Mouse (Mus musculus) natural killer cell, adult 2 months (primary cell): ENCODE results near the gene Smyd3.
A peak's percentile ranks its signal among the peaks of the same experiment; 100 is the strongest.

ENCODE experiments used
- DNase-seq, 2 experiments: peaks; one replicate each; pipeline ENCODE4 v3.0.0; 2022; ENCODE audit warnings: low spot score in 2 of 2

The Smyd3 gene

DNA sequence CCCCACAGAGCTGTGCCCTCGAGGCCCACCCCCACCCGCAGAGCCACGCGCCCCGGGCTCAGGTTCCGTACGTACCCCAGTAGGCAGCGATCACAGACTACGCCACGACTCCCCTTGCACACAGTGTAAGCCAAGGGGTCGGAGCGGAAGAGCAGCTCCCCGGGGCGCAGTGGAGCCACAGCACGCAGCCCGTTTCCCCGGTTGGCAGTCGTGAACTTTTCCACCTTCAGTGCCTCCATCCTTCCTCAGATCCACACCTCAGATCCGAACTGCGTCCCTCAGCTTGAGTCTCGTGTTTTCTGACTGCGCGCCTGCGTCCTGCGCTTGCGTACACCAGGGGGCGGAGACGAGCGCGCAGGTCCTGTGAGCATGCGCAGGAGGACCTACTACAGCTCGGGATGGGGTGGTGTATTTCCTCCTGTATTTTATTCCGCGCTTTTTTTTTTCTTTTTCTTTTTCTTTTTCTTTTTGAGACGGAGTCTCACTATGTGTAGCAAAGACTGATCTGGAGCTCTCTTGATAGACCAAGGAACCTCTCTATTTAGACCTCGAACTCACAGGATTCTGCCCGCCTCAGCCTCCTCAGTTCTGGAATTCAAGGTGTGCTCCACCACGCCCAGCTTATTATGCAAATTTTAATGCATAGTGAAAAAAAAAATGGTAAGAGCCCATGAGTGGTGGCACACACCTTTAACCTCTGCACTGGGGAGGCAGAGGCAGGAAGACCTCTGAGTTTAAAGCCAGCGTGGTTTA, at the start of gene Smyd3:
Smyd3 (minus strand) TSS at position 329 of the 753 bp plus-strand sequence.
- DNase-seq = peak; percentile 77 to 86

DNA sequence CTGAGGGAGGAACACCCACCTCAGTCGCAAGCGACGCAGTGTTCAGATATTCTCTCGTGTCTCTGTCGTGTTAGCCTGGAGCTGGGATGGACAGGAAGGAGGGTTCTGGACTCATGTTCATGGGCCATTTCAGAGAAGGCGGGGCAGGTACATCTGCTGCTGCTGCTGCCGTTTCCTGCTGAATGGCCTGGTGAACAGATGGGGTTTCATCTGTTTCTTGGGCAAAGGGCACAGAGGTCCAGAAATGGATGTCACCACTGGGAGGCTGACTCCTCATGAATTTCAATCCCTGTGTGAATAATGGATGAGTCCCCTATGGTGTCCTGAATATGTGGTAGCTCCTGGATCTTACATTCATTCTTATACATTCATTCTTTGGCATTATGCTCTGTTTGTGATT, 49.7 kb upstream of the Smyd3 start:
- no peak for DNase-seq

DNA sequence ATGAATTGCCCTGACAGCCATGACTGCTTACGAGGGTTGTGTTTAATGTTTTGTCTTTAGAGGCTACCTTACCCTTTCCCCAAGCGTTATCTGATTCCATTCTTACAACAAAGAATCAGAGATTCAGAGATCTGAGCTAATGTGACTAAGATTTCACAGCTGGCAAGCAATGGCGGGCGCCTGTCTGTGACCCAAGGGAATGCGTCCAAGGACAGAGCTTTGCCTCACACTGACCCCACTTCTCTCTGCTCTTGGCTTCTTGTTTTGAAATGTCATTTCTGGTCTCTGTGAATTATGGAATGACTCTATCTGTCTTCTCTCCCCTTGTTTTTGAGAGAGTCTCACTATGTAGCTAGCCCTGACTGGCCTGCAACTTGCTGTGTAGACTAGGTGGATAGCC, 46.1 kb upstream of the Smyd3 start:
- no peak for DNase-seq

DNA sequence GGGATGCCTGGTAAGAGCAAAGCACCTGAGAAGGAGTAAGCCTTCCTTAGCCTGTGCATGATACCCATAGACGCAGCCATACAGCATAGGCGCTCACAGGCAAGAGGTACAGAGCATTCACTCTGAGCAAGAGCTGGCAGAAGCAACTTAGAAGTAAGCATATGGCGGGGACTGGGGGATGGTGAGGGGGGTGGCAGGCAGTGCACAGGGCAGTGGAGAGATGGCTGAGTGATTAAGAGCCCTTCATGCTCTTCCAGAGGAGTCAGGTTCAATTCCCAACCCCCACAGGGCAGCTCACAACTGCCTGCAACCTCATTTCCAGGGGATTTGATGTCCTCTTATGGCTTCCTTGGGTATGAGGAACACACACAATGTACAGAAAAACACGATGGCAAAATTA, 45.4 kb upstream of the Smyd3 start:
- no peak for DNase-seq

DNA sequence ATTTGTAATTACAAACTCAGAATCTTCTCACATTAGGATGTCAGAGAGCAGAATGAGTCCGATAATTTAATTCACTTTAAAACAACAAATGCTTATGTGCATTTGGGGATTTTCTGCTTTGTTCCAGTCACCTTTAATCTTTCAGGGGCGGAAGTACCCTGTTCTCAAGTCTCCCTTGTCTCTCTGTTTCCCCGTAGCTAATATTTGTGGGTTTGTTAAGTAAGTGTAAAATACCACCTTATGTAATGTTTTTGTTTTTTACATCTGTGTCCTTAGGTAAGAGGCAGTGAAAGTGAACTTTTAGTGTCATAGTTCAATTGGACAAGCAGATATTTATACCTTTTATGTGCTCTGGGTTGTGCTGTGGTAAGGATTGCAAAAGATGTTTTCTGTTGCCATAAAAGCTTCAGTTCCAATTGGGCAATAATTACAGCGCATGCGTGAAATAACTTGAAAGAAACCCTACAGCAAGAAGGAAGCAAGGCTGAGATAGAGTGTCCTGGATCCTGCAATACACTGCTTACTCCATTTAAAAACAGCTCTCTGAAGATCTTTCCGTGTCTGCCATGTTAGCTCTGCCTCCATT, 43.1 kb upstream of the Smyd3 start:
- DNase-seq = no peak

DNA sequence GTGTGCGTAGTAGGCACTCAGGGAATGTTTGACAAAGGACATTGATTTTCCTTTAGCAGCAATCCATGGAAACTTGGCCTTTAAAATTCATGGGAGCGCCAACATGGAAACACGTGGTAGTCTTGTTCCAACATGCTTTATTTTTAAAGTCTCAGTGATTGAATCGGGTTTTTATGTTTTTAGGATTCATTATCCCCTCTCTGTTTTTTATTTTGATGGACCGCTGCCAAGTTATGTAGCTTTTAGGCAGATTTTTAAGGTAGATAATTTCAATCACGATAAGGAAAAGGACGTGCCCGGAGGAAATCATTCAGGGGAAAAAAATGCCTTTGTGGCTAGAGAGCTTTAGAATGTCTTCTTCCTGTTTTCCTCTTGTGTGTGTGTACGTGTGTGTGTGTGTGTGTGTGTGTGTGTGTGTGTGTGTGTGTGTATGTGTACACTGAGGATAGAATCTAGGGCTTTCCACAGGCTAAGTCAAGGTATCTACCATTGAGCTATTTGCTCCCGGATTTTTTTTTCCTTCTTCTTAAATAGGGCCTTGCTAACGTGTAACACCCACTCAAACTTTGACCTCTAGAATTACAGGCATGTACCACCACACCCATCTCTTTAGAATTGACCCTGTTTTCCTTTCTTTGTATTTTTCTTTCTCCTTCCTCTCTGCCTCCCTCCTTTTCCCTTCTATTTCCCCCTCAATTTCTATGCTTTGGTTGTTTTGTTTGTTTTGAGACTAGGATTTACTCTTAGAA, 41.8 kb upstream of the Smyd3 start:
- DNase-seq = no peak

DNA sequence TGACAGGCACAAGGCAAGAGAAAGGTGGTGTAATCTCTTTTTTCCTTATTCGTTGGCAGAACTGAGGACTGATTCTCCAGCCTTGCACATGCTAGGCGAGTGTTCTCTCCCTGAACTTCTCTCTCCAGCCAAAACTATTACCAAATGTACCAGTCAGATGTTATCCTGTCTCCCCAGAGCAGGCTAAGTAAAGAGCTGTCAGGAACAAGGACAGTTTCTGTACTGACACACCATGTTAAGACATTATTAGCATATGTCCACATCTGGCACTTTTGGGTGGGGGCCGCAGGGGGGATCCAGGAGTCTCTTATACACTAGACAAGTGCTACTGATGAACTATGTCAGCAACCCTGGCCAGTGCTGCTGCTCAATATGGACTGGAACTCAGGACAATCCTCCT, 39.1 kb upstream of the Smyd3 start:
- no peak for DNase-seq

DNA sequence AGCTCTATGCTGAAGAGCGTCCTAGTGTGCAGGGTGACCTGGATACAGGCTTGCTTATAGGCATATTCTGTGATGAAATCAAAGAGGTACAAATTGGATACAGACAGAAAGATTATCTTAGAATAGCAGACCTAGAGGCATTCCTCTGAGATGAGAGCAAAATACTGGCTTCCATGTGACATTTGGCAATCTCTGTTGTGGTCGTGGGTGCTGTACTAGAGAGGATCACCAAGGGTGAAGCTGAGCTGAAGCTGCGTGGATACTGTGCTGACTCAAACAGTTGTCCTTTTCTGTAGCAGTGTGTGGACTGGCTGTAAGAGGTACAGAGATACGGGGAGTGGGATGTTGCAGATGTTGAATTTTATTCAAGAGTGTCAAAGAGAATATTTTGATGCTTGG, 36.1 kb upstream of the Smyd3 start:
- no peak for DNase-seq

DNA sequence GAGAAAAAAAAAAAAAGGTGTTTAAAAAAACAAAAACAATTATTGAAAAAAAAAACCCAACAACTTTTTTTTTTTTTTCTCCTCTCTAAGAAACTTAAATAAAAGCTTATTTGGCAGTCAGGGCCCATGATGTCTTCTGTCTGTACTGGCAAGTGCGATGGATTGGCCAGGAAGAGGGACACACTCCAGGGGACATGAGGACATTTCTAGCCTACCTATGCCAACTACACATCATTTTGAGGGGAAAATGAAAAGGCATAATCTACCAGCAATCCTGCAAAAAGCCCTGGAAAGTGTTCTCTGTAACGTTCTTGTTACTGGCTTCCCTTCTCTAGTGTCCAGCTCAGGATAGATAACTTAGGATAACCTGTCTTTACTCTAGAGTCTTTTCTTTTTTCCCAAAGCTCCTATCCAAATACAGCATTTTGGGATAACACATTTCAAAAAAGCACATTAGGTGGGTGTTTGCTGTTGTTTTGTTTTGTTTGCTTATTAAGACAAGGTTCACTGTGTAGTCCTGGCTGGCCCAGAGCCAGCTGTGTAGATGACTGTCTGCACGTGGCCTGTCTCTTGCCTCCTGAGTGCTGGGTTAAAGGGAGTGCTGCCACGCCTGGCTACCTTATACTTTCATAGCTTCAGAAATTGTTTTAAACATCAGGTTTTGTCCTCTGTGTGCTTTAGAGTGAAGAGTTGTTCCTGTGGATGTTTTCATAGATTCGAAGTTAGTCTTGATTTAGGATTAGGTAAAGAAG, 35.5 kb upstream of the Smyd3 start:
- DNase-seq = no peak

DNA sequence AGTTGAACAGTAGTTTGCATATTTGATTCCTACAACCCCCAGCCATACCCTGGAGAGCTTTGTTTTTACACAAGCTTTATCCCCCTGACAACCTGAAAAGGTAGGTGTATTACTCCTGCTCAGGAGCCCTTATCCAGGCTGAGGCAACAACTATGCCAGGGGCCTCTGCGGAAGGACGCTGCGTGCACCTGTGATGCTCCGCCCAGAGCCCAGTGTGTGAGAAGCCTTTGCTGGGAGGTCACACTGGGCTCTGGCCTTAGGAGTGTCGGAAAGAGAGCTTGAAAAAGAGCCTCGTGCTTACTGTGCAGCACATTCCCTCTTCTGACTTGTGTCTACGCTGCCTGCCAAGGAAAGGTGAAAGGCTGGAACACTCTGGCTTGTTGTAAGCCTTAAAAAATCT, 34.9 kb upstream of the Smyd3 start:
- DNase-seq = no peak

DNA sequence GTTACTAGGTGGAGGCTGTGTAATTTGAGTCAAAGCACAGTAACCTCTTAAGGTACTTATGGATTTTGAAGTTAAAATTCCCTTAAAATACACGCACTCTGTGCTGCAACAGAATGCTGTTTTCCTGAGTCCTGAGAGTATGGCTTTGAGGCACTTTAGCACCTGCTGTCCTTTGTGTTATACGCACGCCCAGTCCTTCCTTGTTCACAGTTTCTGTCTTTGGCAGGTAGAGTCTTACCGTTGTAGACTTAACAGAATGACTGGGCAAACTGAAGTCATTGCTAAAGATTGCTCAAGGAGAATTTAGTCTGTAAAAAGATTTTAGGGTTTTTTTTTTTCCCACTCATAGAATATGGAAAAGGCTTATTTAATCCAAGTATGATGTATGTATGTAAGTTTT, 34.1 kb upstream of the Smyd3 start:
- no peak for DNase-seq

DNA sequence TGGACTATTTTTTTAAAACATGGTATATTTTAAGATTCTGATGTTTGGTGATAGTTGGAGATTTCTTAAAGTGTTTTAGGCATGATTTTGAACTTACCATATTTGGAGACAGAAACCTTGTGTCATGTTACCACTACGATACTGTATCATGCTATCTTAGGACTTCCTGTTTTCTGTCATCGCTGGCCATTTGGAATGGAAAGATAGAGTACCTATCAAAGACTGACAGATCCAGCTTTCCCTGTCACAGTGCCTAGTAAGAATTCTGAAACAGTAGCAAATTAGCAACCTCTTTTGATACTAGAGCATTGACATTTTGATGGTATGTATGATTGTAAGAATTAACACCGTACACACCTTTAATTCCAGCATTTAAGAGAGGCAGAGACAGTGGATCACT, 33.5 kb upstream of the Smyd3 start:
- DNase-seq = no peak

DNA sequence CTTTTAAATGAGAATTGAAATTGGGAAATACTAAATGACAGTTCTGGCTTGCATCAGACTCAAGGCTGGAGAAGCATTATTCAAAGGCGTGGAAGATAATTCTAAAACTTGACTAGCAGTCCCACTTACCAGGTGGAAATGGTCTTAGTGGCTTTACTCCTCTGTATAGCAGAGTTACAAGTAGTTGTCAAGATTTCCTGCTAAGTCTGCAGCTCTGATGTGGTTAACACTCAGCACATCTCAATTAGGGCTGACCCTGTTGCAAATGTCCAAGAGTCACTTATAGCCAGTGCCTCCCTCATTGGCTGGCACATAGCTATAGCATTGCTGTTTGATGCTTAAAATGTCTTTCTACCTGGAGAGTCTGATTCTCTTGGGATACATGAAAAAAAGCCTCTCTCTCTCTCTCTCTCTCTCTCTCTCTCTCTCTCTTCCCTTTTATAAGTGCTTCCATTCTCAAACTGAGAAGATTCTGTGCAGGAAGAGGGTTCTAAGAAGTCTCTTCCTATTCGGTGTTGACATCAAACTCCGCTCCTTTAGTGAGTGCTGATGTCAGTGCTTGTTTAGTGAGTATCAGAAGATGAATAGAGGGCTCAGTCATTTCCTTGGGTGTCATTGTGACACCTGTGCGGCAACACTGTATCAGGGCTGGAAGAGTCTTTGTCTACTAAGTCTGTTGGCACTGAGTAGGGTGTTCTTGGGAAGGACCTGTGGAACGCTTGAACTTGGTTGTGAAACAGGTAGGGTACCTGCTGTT, 31.3 kb upstream of the Smyd3 start:
- DNase-seq = peak; percentile 40 to 61

DNA sequence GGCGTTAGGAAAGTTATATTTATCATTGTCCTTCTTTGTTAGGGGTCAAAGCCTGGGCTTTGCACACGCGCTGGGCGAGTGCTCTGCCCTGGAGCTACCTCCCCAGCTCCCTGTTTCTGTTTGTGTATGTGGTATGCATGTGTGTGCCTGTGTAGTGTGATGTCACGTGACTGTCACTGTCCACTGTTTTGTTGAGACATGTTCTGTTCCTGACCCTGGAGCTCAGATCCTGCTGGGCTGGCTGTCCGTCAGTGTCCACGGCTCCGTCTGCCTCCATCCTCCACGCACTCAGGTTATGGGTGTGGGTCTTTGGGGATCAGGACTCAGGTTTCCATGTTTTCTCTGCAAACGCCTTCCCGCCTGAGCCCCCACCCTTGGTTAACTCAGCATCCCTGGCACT, 30.4 kb upstream of the Smyd3 start:
- no peak for DNase-seq

DNA sequence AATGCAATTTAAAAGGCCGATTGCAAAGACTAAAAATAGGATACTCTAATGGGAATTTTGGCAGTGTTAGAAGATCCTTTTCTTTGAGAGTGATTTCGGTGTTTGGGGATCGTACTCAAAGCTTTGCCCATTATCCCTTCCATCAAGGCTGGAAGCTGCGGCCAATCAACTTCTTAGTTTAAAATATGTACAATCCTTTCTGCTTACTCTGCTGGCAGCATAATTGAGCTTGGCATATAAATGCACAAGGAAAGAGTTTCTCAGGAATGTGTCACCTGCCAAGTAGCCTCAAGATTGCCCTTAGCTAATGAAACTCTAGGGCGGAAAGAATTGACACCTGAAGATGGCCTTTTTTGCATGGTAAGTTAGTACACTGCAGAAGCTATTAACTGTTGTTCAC, 29.3 kb upstream of the Smyd3 start:
- no peak for DNase-seq

DNA sequence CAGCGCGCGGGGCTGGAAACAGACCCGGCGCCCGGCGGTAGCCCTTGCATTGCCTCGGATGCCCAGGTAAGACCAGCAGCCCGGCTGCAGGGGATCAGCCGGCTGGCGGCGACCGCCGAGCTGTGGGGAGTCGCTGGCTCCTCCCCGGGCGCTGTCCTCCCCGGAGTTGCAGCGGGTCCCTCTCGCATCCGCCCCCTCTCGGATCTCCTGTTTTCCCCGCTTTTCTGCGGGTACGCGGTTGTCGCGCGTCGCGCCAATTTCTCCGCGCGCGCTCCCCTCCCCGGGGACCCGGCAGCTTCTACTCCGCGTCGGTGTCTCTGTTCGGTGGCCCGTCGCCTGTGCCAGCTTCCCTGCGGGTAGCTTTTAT, 28.7 kb upstream of the Smyd3 start:
- DNase-seq = no peak

DNA sequence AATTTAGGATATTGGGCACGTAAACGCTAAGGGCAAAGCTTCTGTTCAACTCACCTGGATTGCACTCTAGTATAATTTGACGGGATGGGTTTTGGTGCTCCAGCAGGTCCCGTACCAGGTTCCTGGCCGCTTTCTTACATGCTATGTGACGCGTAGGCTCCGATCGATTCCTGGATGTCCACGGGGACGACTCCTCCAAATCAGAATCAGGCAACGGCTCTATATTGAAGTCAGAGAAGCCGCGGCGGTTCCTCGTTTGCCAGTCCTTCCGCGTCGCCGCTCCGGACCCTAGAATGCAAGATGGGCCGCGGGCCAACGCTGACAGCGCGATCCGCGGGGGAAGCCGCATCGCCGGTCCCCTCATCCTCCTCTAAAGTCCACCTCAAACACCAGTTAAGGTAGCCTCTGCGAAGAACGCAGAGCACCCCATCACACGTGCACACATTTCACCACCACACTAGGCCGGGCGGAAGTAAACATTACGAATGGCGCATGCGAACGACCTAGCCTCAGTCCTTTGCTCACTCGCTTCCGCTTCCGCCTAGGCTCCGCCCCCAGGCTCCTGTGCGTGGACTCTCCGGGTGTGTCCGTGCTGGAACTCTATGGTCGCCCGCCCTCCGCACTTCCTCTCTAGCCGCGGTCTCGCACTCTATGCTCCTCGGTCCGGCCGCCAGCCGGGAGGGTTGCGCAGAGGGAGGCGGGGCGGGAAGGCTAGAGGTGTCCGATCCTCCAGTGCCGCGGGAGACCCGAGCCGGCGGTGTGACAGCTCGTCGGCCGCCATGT, 28.1 kb upstream of the Smyd3 start, which contains the start of the genes Tfb2m and Cnst:
Tfb2m (minus strand) TSS at position 500 of the 783 bp plus-strand sequence.
Cnst (plus strand) TSS at position 603 of the 783 bp plus-strand sequence.
- peak; percentile 97 for DNase-seq

DNA sequence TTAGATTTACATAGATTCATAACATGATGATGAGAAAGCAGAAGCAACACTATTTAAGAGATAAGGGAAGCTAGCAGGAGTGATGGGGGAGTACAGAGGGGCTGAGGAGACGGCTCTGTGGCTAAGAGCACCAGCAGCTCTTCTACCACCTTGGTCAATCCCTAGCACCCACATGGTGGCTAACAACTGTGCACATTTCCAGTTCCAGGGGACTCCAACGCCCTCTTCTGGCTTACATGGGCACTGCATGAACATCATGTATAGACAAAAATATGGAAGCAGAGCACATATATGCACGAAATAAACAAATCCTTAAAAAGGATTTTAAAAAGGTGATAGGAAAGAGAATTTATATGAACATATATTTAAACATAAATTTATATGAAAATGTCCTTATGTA, 23.7 kb upstream of the Smyd3 start:
- peak in 1 of 2 experiments; percentile 20 for DNase-seq

DNA sequence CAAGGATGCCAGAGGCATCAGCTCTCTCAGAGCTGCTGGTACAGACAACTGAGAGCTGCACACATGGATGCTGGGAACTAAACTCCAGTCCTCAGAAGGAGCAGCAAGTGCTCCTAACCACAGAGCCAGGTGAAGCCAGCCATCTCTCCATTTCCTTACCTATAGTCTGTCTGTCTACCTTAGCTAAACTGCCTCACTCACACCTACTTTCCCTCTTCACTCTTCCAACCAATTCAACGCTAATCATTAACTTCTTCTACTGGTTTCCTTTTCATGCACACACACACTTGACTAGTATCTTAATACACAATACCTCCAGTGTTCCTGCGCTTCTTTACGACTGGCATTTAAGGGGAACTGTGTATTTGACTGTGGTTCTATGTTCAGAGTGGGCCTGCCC, 22.0 kb upstream of the Smyd3 start:
- no peak for DNase-seq

DNA sequence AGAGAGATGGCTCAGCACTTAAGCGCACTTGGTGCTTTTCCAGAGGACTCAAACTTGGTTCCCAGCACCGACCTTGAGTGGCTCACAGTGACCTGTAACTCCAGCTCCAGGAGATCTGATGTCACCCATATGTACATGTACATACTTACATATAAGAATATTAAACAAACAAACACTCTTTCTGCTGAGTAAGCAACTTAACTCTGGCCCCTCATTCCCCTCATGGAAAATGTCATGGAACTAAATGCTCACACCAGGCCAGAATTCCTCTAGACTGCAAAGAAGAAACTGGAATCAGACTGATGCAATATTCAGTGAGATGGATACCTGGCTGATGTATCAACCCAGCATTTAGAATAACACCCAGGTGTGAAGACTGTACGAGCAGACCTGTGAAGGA, 21.2 kb upstream of the Smyd3 start:
- DNase-seq = no peak

DNA sequence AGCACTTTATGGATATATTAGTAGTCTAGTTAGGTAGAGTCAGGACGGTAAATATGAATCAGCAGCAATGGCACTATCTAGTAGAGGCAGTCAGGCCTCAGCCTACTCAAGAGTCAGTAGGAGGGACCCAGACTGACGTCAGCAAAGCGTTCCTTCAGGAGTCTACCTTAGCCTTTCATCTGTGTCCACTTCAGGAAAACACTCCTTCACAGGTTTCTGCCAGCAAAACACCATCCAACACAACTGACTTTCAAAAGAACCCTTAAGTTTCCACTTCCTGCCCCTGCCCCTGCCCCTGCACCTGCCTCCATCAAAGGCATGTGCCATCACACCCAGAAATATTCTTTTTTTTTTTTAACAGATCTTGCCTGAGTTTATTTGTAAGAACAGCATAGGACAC, 2.1 kb upstream of the Smyd3 start:
- no peak for DNase-seq
